Mouse (Mus musculus): ENCODE data around the gene Map3k21. TPM values are rescaled to one million over a fixed set of nuclear protein-coding genes. Genes with fewer than 3 reads are reported as not detected.

Map3k21 gene
- under 1 TPM; 0.21 to 0.41 TPM for total RNA-seq (2021)
- long read RNA-seq, experiment 1, result 0 reads
- long read RNA-seq, experiment 2, result 0 reads

GRCm38 (mm10) chr8:125910365-125911228 is at the start of gene Map3k21:
Gene Map3k21, plus strand, starts transcription at chr8:125910450.
- peak; percentile 18 for DNase-seq

GRCm38 (mm10) chr8:125866125-125866524 is 44.1 kb upstream of the Map3k21 start:
- DNase-seq, result no peak

- no peak for DNase-seq
These were observed 41.7 kb upstream of the Map3k21 start for GRCm38 (mm10) chr8:125868552-125868951.

- no peak for DNase-seq
These were observed 40.5 kb upstream of the Map3k21 start for GRCm38 (mm10) chr8:125869739-125870138.

GRCm38 (mm10) chr8:125870179-125870702 is 40.0 kb upstream of the Map3k21 start:
- DNase-seq, result no peak

- DNase-seq, result peak; percentile 76
These were observed 39.4 kb upstream of the Map3k21 start for GRCm38 (mm10) chr8:125870821-125871321.

GRCm38 (mm10) chr8:125872501-125873249 is 37.6 kb upstream of the Map3k21 start:
- no peak for DNase-seq

- no peak for DNase-seq
These were observed 37.1 kb upstream of the Map3k21 start for GRCm38 (mm10) chr8:125873250-125873534.

- DNase-seq, result no peak
These were observed 29.8 kb upstream of the Map3k21 start for GRCm38 (mm10) chr8:125880447-125880846.

- DNase-seq, result no peak
These were observed 22.7 kb upstream of the Map3k21 start for GRCm38 (mm10) chr8:125887549-125887948.

- DNase-seq, result no peak
These were observed 20.3 kb upstream of the Map3k21 start for GRCm38 (mm10) chr8:125889920-125890319.

GRCm38 (mm10) chr8:125897388-125897787 is 12.9 kb upstream of the Map3k21 start:
- no peak for DNase-seq

- DNase-seq, result no peak
These were observed 12.1 kb upstream of the Map3k21 start, which contains the start of gene Pcnx2 for GRCm38 (mm10) chr8:125897868-125898788. Gene Pcnx2, minus strand, starts transcription at chr8:125898317.

GRCm38 (mm10) chr8:125898899-125899298 is 11.4 kb upstream of the Map3k21 start:
- DNase-seq, result peak; percentile 56

- DNase-seq, result no peak
These were observed 9.1 kb upstream of the Map3k21 start for GRCm38 (mm10) chr8:125901167-125901566.

- no peak for DNase-seq
These were observed 7.7 kb upstream of the Map3k21 start for GRCm38 (mm10) chr8:125902521-125902920.

GRCm38 (mm10) chr8:125905341-125905740 is 4.9 kb upstream of the Map3k21 start:
- no peak for DNase-seq

GRCm38 (mm10) chr8:125907311-125907710 is 2.9 kb upstream of the Map3k21 start:
- DNase-seq, result no peak

GRCm38 (mm10) chr8:125909661-125910364 is 437 bp upstream of the Map3k21 start:
- no peak for DNase-seq

GRCm38 (mm10) chr8:125911229-125911580 is 955 bp downstream of the Map3k21 start:
- DNase-seq, result no peak

- DNase-seq, result no peak
These were observed 3.0 kb downstream of the Map3k21 start for GRCm38 (mm10) chr8:125913206-125913605.

Data from gastrocnemius, postnatal 10 days (tissue).